Mouse (Mus musculus) forebrain, embryonic 11.5 days (tissue): ENCODE measurements around the gene Epha7. TPM values are rescaled to one million over a fixed set of nuclear protein-coding genes. Genes with fewer than 3 reads are reported as not detected.
A peak's percentile ranks its signal among the peaks of the same experiment; 100 is the strongest.

Experiments used
- ATAC-seq: fragments of 200-750 bp; cut with Nextera tagmentation; replicated peaks from 2 replicates; pipeline ENCODE4 v1.8.0; 2017; ENCODE audit warnings: moderate TSS enrichment; ENCODE audit not compliant: low FRiP score
- DNase-seq: peaks from one replicate; pipeline ENCODE4 v3.0.0-alpha.2; 2017; ENCODE audit warnings: low spot score
- H3K27ac ChIP-seq: fragments of 300-500 bp; sonication (generic); 2 replicates; pipeline ENCODE4 v1.5.1; 2014; ENCODE audit warnings: low read depth, low read length
- H3K27me3 ChIP-seq: fragments of 300-500 bp; sonication (generic); 2 replicates; pipeline ENCODE4 v1.6.1; 2014; ENCODE audit warnings: mild to moderate bottlenecking, low read length, mixed read lengths; ENCODE audit not compliant: control insufficient read depth, insufficient read depth
- H3K36me3 ChIP-seq: fragments of 300-500 bp; sonication (generic); 2 replicates; pipeline ENCODE4 v1.6.1; 2014; ENCODE audit warnings: mild to moderate bottlenecking, low read length, moderate library complexity, mixed read lengths; ENCODE audit not compliant: control insufficient read depth, insufficient read depth
- H3K4me1 ChIP-seq: fragments of 300-500 bp; sonication (generic); replicated peaks from 2 replicates; pipeline ENCODE4 v1.6.1; 2014; ENCODE audit warnings: low read length, mixed read lengths; ENCODE audit not compliant: control insufficient read depth, insufficient read depth
- H3K4me2 ChIP-seq: fragments of 300-500 bp; sonication (generic); 2 replicates; pipeline ENCODE4 v1.6.1; 2014; ENCODE audit warnings: low read depth, mild to moderate bottlenecking, low read length, moderate library complexity, mixed read lengths; ENCODE audit not compliant: severe bottlenecking
- H3K4me3 ChIP-seq: fragments of 300-500 bp; sonication (generic); 2 replicates; pipeline ENCODE4 v1.5.1; 2014; ENCODE audit warnings: low read depth, low read length
- H3K9ac ChIP-seq: fragments of 300-500 bp; sonication (generic); 2 replicates; pipeline ENCODE4 v1.6.1; 2014; ENCODE audit warnings: low read length
- H3K9me3 ChIP-seq: fragments of 300-500 bp; sonication (generic); 2 replicates; pipeline ENCODE4 v1.6.1; 2016; ENCODE audit warnings: low read length, mixed read lengths; ENCODE audit not compliant: control insufficient read depth
- WGBS: fragments of 180-500 bp; shearing (Covaris S2); extraction: QIAGEN DNeasy Blood & Tissue Kit; methylation state at CpG from one replicate; pipeline ENCODE4 v1.1.7; 2014; 5-methylcytosine and 5-hydroxymethylcytosine counted together
- polyA plus RNA-seq: library from polyadenylated mRNA; unstranded; fragments of >200 nt; fragmentation: Nextera tagmentation; extraction: Ambion mirVana; gene quantifications from 2 replicates; pipeline ENCODE4 v1.2.1, GENCODE M21; 2014

Epha7 gene
- polyA plus RNA-seq, 1 experiment from 2014 or later = 61.6 TPM

GRCm38 (mm10) chr4:28906985-28907384 lies 94.1 kb downstream of the Epha7 start:
- Histone ChIP-seq H3K9ac (no peak overlapping the region), H3K4me3 (no peak overlapping the region), H3K4me2 (no peak overlapping the region), H3K27me3 (no peaks in the 10 kb centered on the region), H3K27ac (no peak overlapping the region), H3K36me3 (no peaks in the 10 kb centered on the region), H3K9me3 (no peaks in the 10 kb centered on the region), H3K4me1 (0 out of 2 replicates have a peak, but pooled peaks cover under 1% of the 10 kb centered on the region)
- ATAC-seq (no peak), DNase-seq (no peak)
- WGBS = 88% methylated on average over 2 of the region's 2 CpGs

GRCm38 (mm10) chr4:28910127-28910526 lies 97.2 kb downstream of the Epha7 start:
- Histone ChIP-seq H3K4me3 (no peak overlapping the region), H3K4me1 (no peaks in the 10 kb centered on the region), H3K27ac (no peak overlapping the region), H3K27me3 (no peaks in the 10 kb centered on the region), H3K4me2 (no peak overlapping the region), H3K36me3 (no peaks in the 10 kb centered on the region), H3K9me3 (no peaks in the 10 kb centered on the region), H3K9ac (no peak overlapping the region)
- no peak for ATAC-seq
- 78% methylated on average over 4 of the region's 4 CpGs for WGBS
- no peak for DNase-seq

GRCm38 (mm10) chr4:28912028-28912427 lies 99.1 kb downstream of the Epha7 start:
- Histone ChIP-seq H3K27me3 (no peaks in the 10 kb centered on the region), H3K9ac (no peak overlapping the region), H3K4me2 (no peak overlapping the region), H3K27ac (no peak overlapping the region), H3K9me3 (no peaks in the 10 kb centered on the region), H3K4me1 (no peaks in the 10 kb centered on the region), H3K4me3 (no peak overlapping the region), H3K36me3 (no peaks in the 10 kb centered on the region)
- ATAC-seq (no peak), DNase-seq (no peak)
- 84% methylated on average over 2 of the region's 2 CpGs for WGBS

GRCm38 (mm10) chr4:28913613-28914012 lies 100.7 kb downstream of the Epha7 start:
- H3K36me3 ChIP-seq = no peaks in the 10 kb centered on the region
- 48% methylated on average over 2 of the region's 2 CpGs for WGBS
- no peaks in the 10 kb centered on the region for H3K4me1 ChIP-seq
- DNase-seq = no peak
- no peak for ATAC-seq
- no peak overlapping the region for H3K27ac ChIP-seq
- no peak overlapping the region for H3K4me3 ChIP-seq
- no peaks in the 10 kb centered on the region for H3K9me3 ChIP-seq
- no peak overlapping the region for H3K4me2 ChIP-seq
- no peak overlapping the region for H3K9ac ChIP-seq
- no peaks in the 10 kb centered on the region for H3K27me3 ChIP-seq

- no peak overlapping the region for H3K4me3 ChIP-seq
- no peaks in the 10 kb centered on the region for H3K9me3 ChIP-seq
- DNase-seq (no peak), ATAC-seq (no peak)
- no peaks in the 10 kb centered on the region for H3K4me1 ChIP-seq
- H3K27ac ChIP-seq = no peak overlapping the region
- 87% methylated on average over 6 of the region's 6 CpGs for WGBS
- H3K9ac ChIP-seq = no peak overlapping the region
- H3K36me3 ChIP-seq = no peaks in the 10 kb centered on the region
- H3K27me3 ChIP-seq = no peaks in the 10 kb centered on the region
- H3K4me2 ChIP-seq = no peak overlapping the region
These were observed 107.7 kb downstream of the Epha7 start for GRCm38 (mm10) chr4:28920645-28921044.

GRCm38 (mm10) chr4:28926072-28926471 lies 113.1 kb downstream of the Epha7 start:
- Histone ChIP-seq H3K4me2 (no peak overlapping the region), H3K27ac (no peak overlapping the region), H3K4me3 (no peak overlapping the region), H3K4me1 (no peaks in the 10 kb centered on the region), H3K27me3 (no peaks in the 10 kb centered on the region), H3K9me3 (no peaks in the 10 kb centered on the region), H3K9ac (no peak overlapping the region), H3K36me3 (no peaks in the 10 kb centered on the region)
- no peak for ATAC-seq
- 88% methylated on average over 4 of the region's 4 CpGs for WGBS
- no peak for DNase-seq

- Histone ChIP-seq H3K9me3 (no peaks in the 10 kb centered on the region), H3K27me3 (no peaks in the 10 kb centered on the region), H3K9ac (no peak overlapping the region), H3K36me3 (no peaks in the 10 kb centered on the region), H3K27ac (no peak overlapping the region), H3K4me1 (0 out of 2 replicates have a peak, but pooled peaks cover 5% of the 10 kb centered on the region), H3K4me2 (no peak overlapping the region), H3K4me3 (no peak overlapping the region)
- DNase-seq = no peak
- ATAC-seq = no peak
- WGBS = 88% methylated on average over 4 of the region's 4 CpGs
These were observed 120.5 kb downstream of the Epha7 start for GRCm38 (mm10) chr4:28933431-28933830.

- ATAC-seq (peak; percentile 89), DNase-seq (peak; percentile 57)
- H3K9ac ChIP-seq = no peak overlapping the region
- no peaks in the 10 kb centered on the region for H3K27me3 ChIP-seq
- no peak overlapping the region for H3K27ac ChIP-seq
- H3K9me3 ChIP-seq = no peaks in the 10 kb centered on the region
- 38% methylated on average over 10 of the region's 10 CpGs for WGBS
- no peak overlapping the region for H3K4me2 ChIP-seq
- H3K4me3 ChIP-seq = no peak overlapping the region
- no peaks in the 10 kb centered on the region for H3K36me3 ChIP-seq
- H3K4me1 ChIP-seq = 0 out of 2 replicates have a peak, but pooled peaks cover 5% of the 10 kb centered on the region
These were observed 121.9 kb downstream of the Epha7 start for GRCm38 (mm10) chr4:28934802-28935201.

- Histone ChIP-seq H3K9ac (no peak overlapping the region), H3K4me2 (peak overlapping the region; percentile 32; the same call in 1 of the 2 replicates), H3K27me3 (no peaks in the 10 kb centered on the region), H3K9me3 (no peaks in the 10 kb centered on the region), H3K4me1 (0 out of 2 replicates have a peak, but pooled peaks cover 5% of the 10 kb centered on the region), H3K36me3 (no peaks in the 10 kb centered on the region), H3K27ac (0 out of 2 replicates have a peak overlapping the region, but pooled peaks have one; percentile 6), H3K4me3 (no peak overlapping the region)
- peak; percentile 53 for DNase-seq
- peak; percentile 71 for ATAC-seq
- 56% methylated on average over 11 of the region's 11 CpGs for WGBS
These were observed 122.6 kb downstream of the Epha7 start for GRCm38 (mm10) chr4:28935567-28935966.
